Mouse (Mus musculus) hindbrain, embryonic 14.5 days (tissue): Measurements from ENCODE around the gene Plscr1. TPM values are rescaled to one million over a fixed set of nuclear protein-coding genes. Genes with fewer than 3 reads are reported as not detected.

Source experiments
- ATAC-seq: fragments of 200-750 bp; cut with Nextera tagmentation; 2 replicates; pipeline ENCODE4 v1.8.0; 2017; ENCODE audit warnings: moderate number of reproducible peaks, mild to moderate bottlenecking, moderate TSS enrichment, moderate library complexity; ENCODE audit not compliant: low FRiP score
- DNase-seq: peaks from one replicate; pipeline ENCODE4 v3.0.0-alpha.2; 2015; ENCODE audit warnings: low spot score
- H3K27ac ChIP-seq: fragments of 300-500 bp; sonication (generic); 2 replicates; pipeline ENCODE4 v1.5.1; 2014; ENCODE audit warnings: mild to moderate bottlenecking, moderate library complexity
- H3K27me3 ChIP-seq: fragments of 300-500 bp; sonication (generic); 2 replicates; pipeline ENCODE4 v1.6.1; 2014; ENCODE audit warnings: mild to moderate bottlenecking, low read length, mixed read lengths; ENCODE audit not compliant: control insufficient read depth, insufficient read depth
- H3K36me3 ChIP-seq: fragments of 300-500 bp; sonication (generic); replicated peaks from 2 replicates; pipeline ENCODE4 v1.6.1; 2014; ENCODE audit not compliant: control insufficient read depth, insufficient read depth
- H3K4me1 ChIP-seq: fragments of 300-500 bp; sonication (generic); replicated peaks from 2 replicates; pipeline ENCODE4 v1.6.1; 2014; ENCODE audit warnings: antibody characterized with exemption, low read length, mixed read lengths; ENCODE audit not compliant: control insufficient read depth, insufficient read depth
- H3K4me2 ChIP-seq: fragments of 300-500 bp; sonication (generic); replicated peaks from 2 replicates; pipeline ENCODE4 v1.6.1; 2014; ENCODE audit warnings: mild to moderate bottlenecking, moderate library complexity
- H3K4me3 ChIP-seq: fragments of 300-500 bp; sonication (generic); replicated peaks from 2 replicates; pipeline ENCODE4 v1.5.1; 2014; ENCODE audit warnings: mild to moderate bottlenecking, low read length
- H3K9ac ChIP-seq: fragments of 300-500 bp; sonication (generic); 2 replicates; pipeline ENCODE4 v1.6.1; 2014
- H3K9me3 ChIP-seq: fragments of 300-500 bp; sonication (generic); 2 replicates; pipeline ENCODE4 v1.6.1; 2016; ENCODE audit warnings: low read length; ENCODE audit not compliant: control insufficient read depth
- WGBS: fragments of 180-500 bp; shearing (Covaris S2); extraction: QIAGEN DNeasy Blood & Tissue Kit; methylation state at CpG from one replicate; pipeline ENCODE4 v1.1.7; 2014; 5-methylcytosine and 5-hydroxymethylcytosine counted together
- polyA plus RNA-seq: library from polyadenylated mRNA; unstranded; fragments of >200 nt; fragmentation: Nextera tagmentation; extraction: Ambion mirVana; gene quantifications from 2 replicates; pipeline ENCODE4 v1.2.1, GENCODE M21; 2014

The Plscr1 gene
- polyA plus RNA-seq, 1 experiment from 2014 or later: 8.3 TPM

DNA sequence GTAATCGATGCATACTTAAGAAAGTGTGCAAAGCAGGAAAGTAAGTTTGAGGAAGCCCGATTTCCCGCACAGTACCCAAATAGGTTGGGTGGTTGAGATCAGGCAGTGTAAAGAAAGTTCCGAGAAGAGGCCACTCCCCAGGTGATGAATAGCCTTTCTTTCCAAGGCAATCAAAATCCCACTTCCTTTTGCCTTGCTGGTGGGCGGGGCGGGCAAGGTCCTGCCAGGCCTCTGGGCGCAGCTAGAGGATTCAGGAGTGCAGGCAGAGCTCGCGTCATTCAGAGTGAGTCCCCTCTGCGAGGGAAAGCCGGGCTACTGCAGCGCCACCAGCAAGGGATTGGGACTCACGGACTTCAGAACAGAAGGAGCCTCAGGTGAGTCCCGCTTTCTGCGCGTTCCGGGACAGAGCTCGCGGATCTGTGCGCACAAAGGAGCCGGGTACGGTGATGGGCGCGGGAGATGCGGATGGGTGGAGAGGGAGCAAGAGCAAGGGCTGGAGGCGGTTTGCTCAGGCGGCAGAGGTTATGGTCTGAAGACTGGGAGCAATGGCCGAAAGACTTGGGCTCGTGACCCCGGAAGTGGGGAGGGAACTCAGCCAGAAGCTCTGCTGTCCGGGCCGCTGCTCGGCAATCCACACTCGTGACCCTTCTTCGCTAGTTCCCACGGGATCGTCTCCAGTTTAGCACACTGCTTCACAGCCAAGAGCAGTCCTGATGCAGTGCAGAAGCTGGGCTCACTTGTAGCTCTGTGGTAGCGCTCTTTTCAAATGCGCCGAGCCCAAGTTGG, 630 bp downstream of the Plscr1 start:
- ATAC-seq: peak; percentile 90
- H3K4me2 ChIP-seq: peak overlapping the region; percentile 71

DNA sequence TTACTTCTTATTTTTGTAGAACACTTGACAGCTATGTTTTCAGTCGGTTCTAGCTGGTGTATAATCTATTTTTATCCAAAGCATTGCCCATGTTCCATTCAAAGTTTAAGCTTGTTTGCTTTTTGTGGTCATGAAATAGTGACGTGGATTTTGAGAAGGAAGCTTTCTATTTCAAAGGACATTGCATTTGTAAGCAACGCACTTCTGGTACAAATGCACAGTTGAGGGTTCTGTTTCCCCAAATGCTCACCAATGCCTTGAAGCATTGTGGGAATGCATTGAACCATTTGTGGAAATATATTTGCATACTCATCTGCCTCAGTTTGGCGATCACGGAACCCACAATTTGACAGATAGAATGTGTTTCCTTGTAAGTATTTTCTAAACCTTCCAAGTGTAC, 3.2 kb downstream of the Plscr1 start:
- Histone ChIP-seq H3K27me3 (no peaks in the 10 kb centered on the region), H3K4me2 (0 out of 2 replicates have a peak overlapping the region, but pooled peaks have one; percentile 6), H3K36me3 (no peaks in the 10 kb centered on the region), H3K4me3 (no peak overlapping the region), H3K9me3 (no peaks in the 10 kb centered on the region), H3K27ac (no peak overlapping the region), H3K4me1 (peaks cover 11% of the 10 kb centered on the region; the same call in 1 of the 2 replicates), H3K9ac (no peak overlapping the region)
- ATAC-seq: no peak
- WGBS: 83% methylated on average over 5 of the region's 5 CpGs
- no peak for DNase-seq

More for the DNA sequence above, 630 bp downstream of the Plscr1 start:
- H3K4me3 ChIP-seq: peak overlapping the region; percentile 57
- no peaks in the 10 kb centered on the region for H3K27me3 ChIP-seq
- H3K27ac ChIP-seq: peak overlapping the region; percentile 34
- DNase-seq: peak; percentile 65
- no peaks in the 10 kb centered on the region for H3K9me3 ChIP-seq
- peaks cover 11% of the 10 kb centered on the region; the same call in 1 of the 2 replicates for H3K4me1 ChIP-seq
- 1% methylated on average over 40 of the region's 40 CpGs for WGBS
- peak overlapping the region; percentile 62 for H3K9ac ChIP-seq
- no peaks in the 10 kb centered on the region for H3K36me3 ChIP-seq

DNA sequence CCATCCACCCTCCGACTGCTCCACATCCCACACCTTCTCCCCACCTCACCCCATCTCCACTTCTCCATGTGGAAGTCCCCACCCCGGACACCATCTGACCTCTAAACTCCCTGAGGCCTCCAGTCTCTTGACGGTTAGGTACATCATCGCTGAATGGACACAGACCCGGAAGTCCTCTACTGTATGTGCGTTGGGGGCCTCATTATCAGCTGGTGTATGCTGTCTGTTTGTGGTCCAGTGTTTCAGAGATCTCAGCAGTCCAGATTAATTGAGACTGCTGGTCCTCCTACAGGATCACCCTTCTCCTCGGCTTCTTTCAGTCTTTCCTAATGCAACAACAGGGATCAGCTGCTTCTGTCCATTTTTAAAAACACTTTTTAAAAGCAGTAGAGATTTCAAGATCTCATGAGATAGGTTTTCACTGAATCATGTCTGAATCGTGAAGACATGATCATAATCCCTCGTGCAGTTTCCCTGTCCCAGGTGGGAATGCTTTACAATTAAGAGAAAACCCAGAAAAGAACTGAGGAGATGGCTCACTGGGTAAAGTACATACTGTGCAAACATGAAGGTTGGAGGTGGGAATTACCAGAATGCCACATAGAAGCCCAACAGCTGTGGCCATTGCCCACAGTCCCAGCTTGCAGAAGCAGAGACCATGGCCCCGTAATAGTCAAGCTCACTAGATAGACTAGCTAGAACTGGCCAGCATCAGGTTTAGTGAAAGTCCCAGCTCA, 4.2 kb downstream of the Plscr1 start:
- H3K4me3 ChIP-seq: no peak overlapping the region
- ATAC-seq: no peak
- no peak overlapping the region for H3K4me2 ChIP-seq
- no peaks in the 10 kb centered on the region for H3K9me3 ChIP-seq
- no peaks in the 10 kb centered on the region for H3K36me3 ChIP-seq
- H3K27ac ChIP-seq: no peak overlapping the region
- DNase-seq: no peak
- no peaks in the 10 kb centered on the region for H3K27me3 ChIP-seq
- no peak overlapping the region for H3K9ac ChIP-seq
- H3K4me1 ChIP-seq: peaks cover 11% of the 10 kb centered on the region; the same call in 1 of the 2 replicates
- WGBS: 95% methylated on average over 10 of the region's 10 CpGs

DNA sequence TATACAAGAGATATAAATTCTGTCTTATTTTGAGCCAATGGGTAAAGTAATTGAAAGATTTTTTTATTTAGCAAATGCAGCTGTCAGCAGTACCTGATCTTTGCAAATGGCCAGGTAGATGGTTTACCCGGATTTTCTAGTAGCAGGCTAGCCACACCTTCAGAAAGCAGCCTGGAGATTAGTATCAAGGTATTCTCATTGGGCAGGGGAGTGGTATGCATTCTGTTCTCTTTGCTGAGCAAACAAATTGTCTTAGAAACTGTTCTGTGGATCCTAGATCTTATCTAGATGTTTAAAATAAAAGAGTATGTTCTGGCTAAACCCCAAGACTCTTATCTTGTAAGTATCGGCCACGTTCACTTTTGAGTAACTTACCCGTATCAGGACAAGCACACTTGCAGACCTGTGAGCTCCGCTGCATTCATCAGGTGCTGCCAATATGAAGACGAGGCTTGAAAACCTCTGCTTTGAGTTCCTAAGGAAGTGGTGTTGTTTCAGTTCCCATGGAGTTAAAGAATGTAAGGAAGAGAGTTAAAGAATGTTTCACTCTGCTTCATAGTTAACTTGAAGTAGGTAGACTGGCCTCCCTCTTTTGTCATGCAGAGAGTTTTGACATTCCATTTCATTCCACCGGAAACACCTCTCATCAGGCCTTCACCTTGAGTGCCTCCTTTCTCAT, 11.1 kb downstream of the Plscr1 start:
- DNase-seq: no peak
- Histone ChIP-seq H3K4me1 (no peaks in the 10 kb centered on the region), H3K27me3 (no peaks in the 10 kb centered on the region), H3K9me3 (no peaks in the 10 kb centered on the region), H3K36me3 (no peaks in the 10 kb centered on the region), H3K27ac (no peak overlapping the region), H3K4me2 (no peak overlapping the region), H3K9ac (no peak overlapping the region), H3K4me3 (no peak overlapping the region)
- 88% methylated on average over 7 of the region's 7 CpGs for WGBS
- no peak for ATAC-seq

DNA sequence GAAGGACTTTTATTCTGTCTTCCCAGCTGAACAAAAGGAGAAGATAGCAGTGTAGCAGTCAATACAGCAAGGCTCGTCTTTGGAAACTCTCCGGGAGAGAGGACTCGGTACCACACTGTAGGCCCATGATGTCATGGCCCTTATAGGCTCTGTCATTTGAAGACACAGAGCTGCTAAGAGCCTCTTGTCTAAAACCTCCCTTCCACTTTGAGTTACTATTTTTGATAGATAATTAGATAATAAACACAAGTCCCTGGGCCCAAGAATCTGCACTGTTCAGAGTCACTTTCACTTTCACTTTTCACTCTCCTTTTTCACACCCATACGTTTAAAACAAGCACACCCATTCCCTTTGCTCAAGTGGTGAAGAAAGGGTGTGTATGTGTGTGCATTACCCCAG, 16.2 kb downstream of the Plscr1 start:
- WGBS: 88% methylated on average over 4 of the region's 4 CpGs
- no peak for ATAC-seq

DNA sequence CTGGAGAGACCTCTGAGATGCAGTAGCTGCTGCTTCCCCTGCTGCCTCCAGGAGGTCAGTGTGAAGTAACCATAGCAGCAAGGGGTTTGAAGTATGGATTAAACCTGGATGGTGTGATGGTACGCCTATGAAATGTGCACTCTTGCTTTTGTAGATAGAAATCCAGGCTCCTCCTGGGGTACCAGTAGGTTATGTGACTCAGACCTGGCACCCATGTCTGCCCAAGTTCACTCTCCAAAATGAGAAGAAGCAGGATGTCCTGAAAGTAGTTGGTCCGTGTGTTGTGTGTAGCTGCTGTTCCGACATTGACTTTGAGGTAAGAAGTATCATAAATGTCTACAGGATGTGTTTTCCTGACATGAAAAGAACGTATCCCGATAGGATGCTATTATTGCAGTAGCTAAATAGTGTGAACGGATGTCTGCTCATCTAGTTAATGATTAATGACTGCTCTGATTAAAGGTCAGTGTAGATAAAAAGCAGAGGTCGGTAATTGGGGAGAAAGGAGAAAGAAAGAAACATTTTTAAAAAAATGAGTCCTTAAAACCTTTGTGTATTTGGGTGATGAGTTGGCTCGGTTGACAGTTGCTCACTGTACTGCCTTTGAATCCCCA, 17.1 kb downstream of the Plscr1 start:
- Histone ChIP-seq H3K27me3 (no peaks in the 10 kb centered on the region), H3K9ac (no peak overlapping the region), H3K36me3 (no peaks in the 10 kb centered on the region), H3K27ac (no peak overlapping the region), H3K4me1 (no peaks in the 10 kb centered on the region), H3K4me2 (no peak overlapping the region), H3K4me3 (no peak overlapping the region), H3K9me3 (no peaks in the 10 kb centered on the region)
- WGBS: 66% methylated on average over 8 of the region's 8 CpGs
- DNase-seq (no peak), ATAC-seq (no peak)

More for the DNA sequence above, 16.2 kb downstream of the Plscr1 start:
- no peak overlapping the region for H3K4me2 ChIP-seq
- no peak overlapping the region for H3K9ac ChIP-seq
- H3K4me1 ChIP-seq: no peaks in the 10 kb centered on the region
- H3K27me3 ChIP-seq: no peaks in the 10 kb centered on the region
- no peak for DNase-seq
- H3K9me3 ChIP-seq: no peaks in the 10 kb centered on the region
- no peak overlapping the region for H3K27ac ChIP-seq
- no peak overlapping the region for H3K4me3 ChIP-seq
- no peaks in the 10 kb centered on the region for H3K36me3 ChIP-seq

DNA sequence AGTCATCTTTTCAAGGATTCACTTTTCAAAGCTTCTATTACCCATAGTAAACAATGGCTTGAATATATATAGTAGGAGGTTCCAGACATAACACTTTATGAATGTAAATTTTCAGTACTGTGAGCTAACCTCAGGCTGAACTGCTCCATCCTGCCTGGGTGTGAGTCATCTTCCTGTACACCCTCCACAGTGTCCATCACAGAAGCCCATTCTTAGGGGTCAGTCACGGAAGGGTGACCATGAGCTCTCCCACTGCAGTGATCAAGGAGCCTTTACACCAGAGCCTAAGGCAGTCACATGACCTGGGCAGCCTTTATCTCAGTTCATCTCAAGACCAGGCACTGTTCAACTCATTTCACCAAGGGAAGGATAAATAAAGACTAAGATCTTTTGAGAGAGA, 18.2 kb downstream of the Plscr1 start:
- Histone ChIP-seq H3K4me1 (no peaks in the 10 kb centered on the region), H3K4me3 (no peak overlapping the region), H3K9ac (no peak overlapping the region), H3K27me3 (no peaks in the 10 kb centered on the region), H3K4me2 (no peak overlapping the region), H3K27ac (no peak overlapping the region), H3K9me3 (no peaks in the 10 kb centered on the region), H3K36me3 (no peaks in the 10 kb centered on the region)
- 91% methylated on average over 1 of the region's 1 CpGs for WGBS
- no peak for DNase-seq
- ATAC-seq: no peak

DNA sequence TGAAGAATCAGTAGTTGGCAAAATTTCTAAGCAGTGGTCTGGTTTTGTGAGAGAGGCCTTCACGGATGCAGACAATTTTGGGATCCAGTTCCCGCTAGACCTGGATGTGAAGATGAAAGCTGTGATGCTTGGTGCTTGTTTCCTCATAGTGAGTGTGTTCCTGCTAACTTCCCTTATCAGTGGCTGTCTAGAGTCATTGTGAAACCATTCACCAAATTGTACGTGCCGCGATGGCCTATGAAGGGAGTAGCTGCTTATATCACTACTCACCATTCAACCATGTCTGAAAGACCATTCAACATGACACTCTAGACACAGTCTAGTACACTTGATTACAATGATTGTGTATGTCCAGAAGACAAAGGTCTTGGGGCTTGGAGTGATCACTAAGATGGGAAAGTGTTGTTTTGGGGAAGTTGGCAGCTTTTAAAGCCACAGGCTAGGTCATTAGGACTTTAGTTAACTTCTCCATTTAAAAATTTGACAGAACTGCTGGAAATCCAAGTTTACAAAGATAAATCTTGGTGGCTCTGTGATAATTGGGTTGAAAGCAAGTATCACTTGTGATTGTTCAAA, 20.4 kb downstream of the Plscr1 start:
- Histone ChIP-seq H3K4me2 (no peak overlapping the region), H3K4me3 (no peak overlapping the region), H3K27me3 (no peaks in the 10 kb centered on the region), H3K27ac (no peak overlapping the region), H3K9me3 (no peaks in the 10 kb centered on the region), H3K9ac (no peak overlapping the region), H3K36me3 (no peaks in the 10 kb centered on the region), H3K4me1 (no peaks in the 10 kb centered on the region)
- no peak for ATAC-seq
- WGBS: 95% methylated on average over 5 of the region's 5 CpGs
- DNase-seq: no peak
